Comparison of ENCODE assay signal across 12 mouse cellular contexts in the genomic region with DNA sequence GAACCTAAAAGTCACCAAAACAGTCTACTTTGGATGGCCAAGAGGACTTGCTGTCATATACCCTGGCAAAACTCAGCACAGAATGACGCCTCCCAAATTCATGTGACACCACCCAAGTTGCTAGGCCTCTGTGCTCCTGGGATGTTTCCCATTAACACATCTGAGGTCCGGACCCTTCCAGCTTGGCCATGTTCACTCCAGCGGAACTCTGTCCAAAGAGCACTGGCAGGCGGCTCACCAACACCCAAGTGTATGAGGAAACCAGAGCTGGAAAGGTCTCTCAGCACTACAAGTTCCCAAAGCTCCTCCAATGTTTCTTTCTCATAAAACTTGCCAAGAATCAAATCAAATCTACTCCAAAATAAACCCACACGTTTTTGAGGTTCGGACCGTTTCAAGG.
DNase-seq lines count a peak whose midpoint lies in the region; TF ChIP-seq lines count a peak whose summit lies in the region.
"Had no signal": no experiment of that assay in that cellular context is flagged by ENCODE, and none has a peak within 500 bp of the region (broad histone marks: within the 10 kb centered on the region; RNA-seq: fewer than 3 reads in every experiment).

No protein-coding gene starts in this region.

- 91% methylated on average over 7 of the region's 7 CpGs for WGBS in midbrain, embryonic 10.5 days

- H3K4me3 ChIP-seq in testis, adult 2 months (ENCODE audit: control insufficient read depth, low read depth, low read length), result peak overlapping the region; percentile 78
- H3K4me3 ChIP-seq in midbrain, embryonic 10.5 days, result no peak overlapping the region
- H3K4me3 ChIP-seq: embryonic facial prominence, embryonic 15.5 days; hindbrain, embryonic 10.5 days had no signal

- H3K4me1 ChIP-seq in testis, adult 2 months (ENCODE audit: control insufficient read depth, insufficient read depth, low read length), result peaks cover 10% of the 10 kb centered on the region
- H3K4me1 ChIP-seq in midbrain, embryonic 10.5 days, result no peaks in the 10 kb centered on the region
- H3K4me1 ChIP-seq: hindbrain, embryonic 10.5 days had no signal

- no peak overlapping the region for H3K27ac ChIP-seq in testis, adult 2 months (ENCODE audit: control insufficient read depth, insufficient read depth, low read depth, low read length)
- H3K27ac ChIP-seq in midbrain, embryonic 10.5 days (replicated peaks), result no peak overlapping the region
- H3K27ac ChIP-seq: embryonic facial prominence, embryonic 15.5 days; hindbrain, embryonic 10.5 days had no signal

- DNase-seq in testis, postnatal 10 days (ENCODE audit: low spot score), result no peak
- DNase-seq in heart, adult 8-10 months (ENCODE audit: low spot score), result peak; percentile 81
- DNase-seq in kidney, postnatal 25 days, result peak; percentile 24 to 73
- DNase-seq in testis, postnatal 14 days (ENCODE audit: low spot score), result peak; percentile 35
- DNase-seq in midbrain, embryonic 10.5 days (ENCODE audit: low spot score), result no peak
- no peak for DNase-seq in thymus, postnatal 0 days (ENCODE audit: low spot score)
- DNase-seq: cerebellum, postnatal 25 days; left cerebral cortex, postnatal 4 days; thymus, postnatal 4 days had no signal

- H3K9me3 ChIP-seq in midbrain, embryonic 10.5 days (replicated peaks), result no peaks in the 10 kb centered on the region
- H3K9me3 ChIP-seq: embryonic facial prominence, embryonic 15.5 days; hindbrain, embryonic 10.5 days had no signal

- no peak for TF ChIP-seq POLR2A in testis, adult 2 months (IDR thresholded peaks at IDR 0.05; ENCODE audit: control insufficient read depth, low read depth, low read length)

- no peaks in the 10 kb centered on the region for H3K27me3 ChIP-seq in testis, adult 2 months (ENCODE audit: control insufficient read depth, insufficient read depth, low read length)
- no peaks in the 10 kb centered on the region for H3K27me3 ChIP-seq in midbrain, embryonic 10.5 days (ENCODE audit: low read depth, poor library complexity, severe bottlenecking)
- H3K27me3 ChIP-seq: embryonic facial prominence, embryonic 15.5 days had no signal

- no peak for TF ChIP-seq CTCF in testis, adult 2 months (IDR thresholded peaks at IDR 0.05; ENCODE audit: control insufficient read depth, insufficient read depth, insufficient replicate concordance, low read depth, low read length)

- H3K36me3 ChIP-seq in testis, adult 2 months (ENCODE audit: control insufficient read depth, insufficient read depth, low read length), result no peaks in the 10 kb centered on the region
- H3K36me3 ChIP-seq in midbrain, embryonic 10.5 days, result no peaks in the 10 kb centered on the region
- H3K36me3 ChIP-seq: embryonic facial prominence, embryonic 15.5 days; hindbrain, embryonic 10.5 days had no signal

Comparison
In these comparisons a context has a peak if more than half of its experiments do, and no peak if none do; other contexts are left out.
1. DNase-seq: peak in heart, adult 8-10 months (single experiment), kidney, postnatal 25 days (2 of 2) and testis, postnatal 14 days (single experiment); none in testis, postnatal 10 days (single experiment), midbrain, embryonic 10.5 days (single experiment) and thymus, postnatal 0 days (single experiment).